Comparison of ENCODE assay signal across 24 mouse cellular contexts in genomic region chr12:10160837-10161236, GRCm38 (mm10).
"Had no signal": no experiment of that assay in that cellular context is flagged by ENCODE, and none has a peak within 500 bp of the region (broad histone marks: within the 10 kb centered on the region; RNA-seq: fewer than 3 reads in every experiment).

No protein-coding gene starts in this region.

- DNase-seq: kidney, postnatal 25 days; layer of hippocampus, adult 9-11 months; liver; lung, adult 18-20 months; lung, postnatal 10 days; lung, postnatal 36 days; midbrain, embryonic 14.5 days; retina, postnatal 1 day; right cerebral cortex, postnatal 25 days; spleen, adult 18-20 months; thymus, adult 18-20 months; thymus, postnatal 36 days had no signal

- H3K4me1 ChIP-seq: limb, embryonic 10.5 days; limb, embryonic 13.5 days; liver, embryonic 12.5 days; liver, embryonic 15.5 days; lung, embryonic 15.5 days; megakaryocyte, embryonic 14.5 days; midbrain, embryonic 10.5 days; neural tube, embryonic 12.5 days; neural tube, embryonic 15.5 days; stomach, embryonic 15.5 days had no signal

- H3K27me3 ChIP-seq: limb, embryonic 13.5 days; liver, embryonic 12.5 days; liver, embryonic 15.5 days; lung, embryonic 15.5 days; megakaryocyte, embryonic 14.5 days; neural tube, embryonic 12.5 days; neural tube, embryonic 15.5 days; stomach, embryonic 15.5 days had no signal

- H3K36me3 ChIP-seq: limb, embryonic 10.5 days; limb, embryonic 13.5 days; liver, embryonic 12.5 days; liver, embryonic 15.5 days; lung, embryonic 15.5 days; midbrain, embryonic 10.5 days; neural tube, embryonic 12.5 days; neural tube, embryonic 15.5 days; stomach, embryonic 15.5 days had no signal

- H3K27ac ChIP-seq: kidney, postnatal 0 days; layer of hippocampus, adult 2 months; limb, embryonic 10.5 days; limb, embryonic 13.5 days; liver, embryonic 12.5 days; liver, embryonic 15.5 days; lung, embryonic 15.5 days; midbrain, embryonic 10.5 days; neural tube, embryonic 12.5 days; neural tube, embryonic 15.5 days; stomach, embryonic 15.5 days had no signal

- H3K4me2 ChIP-seq: limb, embryonic 13.5 days; liver, embryonic 12.5 days; liver, embryonic 15.5 days; lung, embryonic 15.5 days; neural tube, embryonic 12.5 days; neural tube, embryonic 15.5 days; stomach, embryonic 15.5 days had no signal

- ATAC-seq: liver, embryonic 12.5 days had no signal

- H3K9me3 ChIP-seq: limb, embryonic 10.5 days; limb, embryonic 13.5 days; liver, embryonic 12.5 days; liver, embryonic 15.5 days; lung, embryonic 15.5 days; megakaryocyte, embryonic 14.5 days; midbrain, embryonic 10.5 days; neural tube, embryonic 12.5 days; neural tube, embryonic 15.5 days; stomach, embryonic 15.5 days had no signal

- H3K4me3 ChIP-seq: layer of hippocampus, adult 2 months; limb, embryonic 10.5 days; limb, embryonic 13.5 days; liver, embryonic 12.5 days; liver, embryonic 15.5 days; lung, embryonic 15.5 days; megakaryocyte, embryonic 14.5 days; midbrain, embryonic 10.5 days; neural tube, embryonic 12.5 days; neural tube, embryonic 15.5 days; stomach, embryonic 15.5 days had no signal

- H3K9ac ChIP-seq: limb, embryonic 13.5 days; liver, embryonic 12.5 days; liver, embryonic 15.5 days; lung, embryonic 15.5 days; neural tube, embryonic 12.5 days; neural tube, embryonic 15.5 days; stomach, embryonic 15.5 days had no signal
